Mouse (Mus musculus): ENCODE results near the gene Rnf152. TPM values are rescaled to one million over a fixed set of nuclear protein-coding genes. Genes with fewer than 3 reads are reported as not detected.

Gene Rnf152
- polyA plus RNA-seq, 1 experiment from 2014 or later = 1.3 TPM

DNA sequence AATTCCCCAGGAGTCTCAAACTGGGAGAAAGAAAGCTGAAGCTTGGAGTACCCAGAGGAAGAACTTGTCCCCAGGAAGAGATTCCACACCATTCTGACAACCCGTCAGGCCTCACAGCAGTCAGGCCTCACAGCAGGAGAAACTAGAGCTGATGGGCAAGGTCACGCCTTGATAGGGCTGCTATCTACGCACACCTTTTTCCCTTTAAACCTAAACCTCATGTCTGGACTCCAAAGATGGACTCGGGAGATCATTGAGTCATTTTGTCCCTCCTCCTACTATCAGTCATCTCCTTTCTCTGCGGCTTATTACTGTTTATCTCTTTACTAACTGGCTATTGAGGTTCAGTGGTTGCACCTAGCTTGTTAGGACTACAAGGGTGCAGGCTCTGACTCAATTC, 96.3 kb downstream of the Rnf152 start:
- no peaks in the 10 kb centered on the region for H3K27me3 ChIP-seq
- no peak for ATAC-seq (ENCODE audit: borderline replicate concordance, extremely low read depth, low FRiP score, low TSS enrichment)
- 74% methylated on average over 5 of the region's 5 CpGs for WGBS
- no peak overlapping the region for H3K4me3 ChIP-seq
- no peaks in the 10 kb centered on the region for H3K9me3 ChIP-seq
- no peak overlapping the region for H3K9ac ChIP-seq
- no peaks in the 10 kb centered on the region for H3K4me1 ChIP-seq
- no peak overlapping the region for H3K4me2 ChIP-seq
- no peaks in the 10 kb centered on the region for H3K36me3 ChIP-seq
- no peak overlapping the region for H3K27ac ChIP-seq

GRCm38 (mm10) chr1:105257199-105257598, 99.3 kb downstream of the Rnf152 start:
- no peak overlapping the region for H3K9ac ChIP-seq
- 73% methylated on average over 3 of the region's 3 CpGs for WGBS
- ATAC-seq (ENCODE audit: borderline replicate concordance, extremely low read depth, low FRiP score, low TSS enrichment) = no peak
- no peaks in the 10 kb centered on the region for H3K9me3 ChIP-seq
- no peak overlapping the region for H3K27ac ChIP-seq
- no peak overlapping the region for H3K4me2 ChIP-seq
- no peaks in the 10 kb centered on the region for H3K36me3 ChIP-seq
- H3K4me3 ChIP-seq = no peak overlapping the region
- no peaks in the 10 kb centered on the region for H3K4me1 ChIP-seq
- H3K27me3 ChIP-seq = no peaks in the 10 kb centered on the region

GRCm38 (mm10) chr1:105249190-105249589, 107.3 kb downstream of the Rnf152 start:
- no peak overlapping the region for H3K27ac ChIP-seq
- WGBS = 90% methylated on average over 3 of the region's 3 CpGs
- H3K27me3 ChIP-seq = no peaks in the 10 kb centered on the region
- no peak overlapping the region for H3K4me3 ChIP-seq
- H3K9ac ChIP-seq = no peak overlapping the region
- H3K36me3 ChIP-seq = no peaks in the 10 kb centered on the region
- no peak for ATAC-seq (ENCODE audit: borderline replicate concordance, extremely low read depth, low FRiP score, low TSS enrichment)
- H3K4me2 ChIP-seq = no peak overlapping the region
- no peaks in the 10 kb centered on the region for H3K4me1 ChIP-seq
- no peaks in the 10 kb centered on the region for H3K9me3 ChIP-seq

DNA sequence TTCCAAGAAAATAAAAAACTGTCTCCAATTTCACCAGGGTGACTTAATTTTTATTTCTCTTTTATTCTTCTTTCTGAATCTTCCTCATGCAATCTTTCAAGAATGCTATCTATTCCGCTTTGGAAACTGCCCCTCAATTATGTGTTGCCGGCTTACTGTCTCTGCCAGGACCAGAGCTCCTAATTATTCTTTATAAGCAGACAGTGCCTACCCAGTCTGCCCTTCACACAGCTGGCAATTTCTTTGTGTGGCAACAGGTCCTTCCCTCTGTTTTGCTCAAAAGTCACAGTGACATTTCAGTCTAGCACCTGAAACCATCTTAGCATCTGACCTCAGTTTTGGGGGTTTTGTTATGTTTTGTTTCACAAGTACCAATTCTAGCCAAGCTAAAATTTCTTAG, 109.9 kb downstream of the Rnf152 start:
- no peak overlapping the region for H3K27ac ChIP-seq
- 63% methylated on average over 2 of the region's 2 CpGs for WGBS

DNA sequence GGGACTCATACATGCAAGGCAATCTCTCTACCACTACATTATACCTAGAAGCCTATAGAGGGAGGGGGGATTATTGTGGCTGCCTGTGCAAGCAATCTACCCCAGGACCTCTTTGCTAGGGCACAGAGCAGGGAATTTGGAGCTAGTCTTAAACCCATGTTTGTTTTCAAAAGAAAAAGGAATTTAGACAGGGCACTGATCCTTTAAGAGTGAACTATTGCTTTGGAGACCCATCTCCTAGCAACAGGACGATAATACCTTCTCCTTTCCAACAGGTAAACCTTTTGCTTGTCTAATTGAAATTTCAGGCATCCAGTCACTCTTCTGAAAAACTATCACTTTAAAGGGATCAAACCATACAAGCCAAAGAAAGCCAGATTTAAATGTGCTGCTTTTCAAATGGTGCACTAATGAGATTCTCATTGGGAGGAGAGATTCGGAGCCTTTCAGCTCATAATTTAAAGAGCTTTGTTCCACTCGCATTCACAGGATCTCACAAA, 110.4 kb downstream of the Rnf152 start:
- WGBS = 56% methylated on average over 3 of the region's 3 CpGs
- H3K36me3 ChIP-seq = no peaks in the 10 kb centered on the region
- H3K4me3 ChIP-seq = no peak overlapping the region
- H3K9me3 ChIP-seq = no peaks in the 10 kb centered on the region
- H3K9ac ChIP-seq = no peak overlapping the region
- no peaks in the 10 kb centered on the region for H3K27me3 ChIP-seq
- no peaks in the 10 kb centered on the region for H3K4me1 ChIP-seq
- H3K4me2 ChIP-seq = no peak overlapping the region
- ATAC-seq (ENCODE audit: borderline replicate concordance, extremely low read depth, low FRiP score, low TSS enrichment) = no peak
- H3K27ac ChIP-seq = no peak overlapping the region

More for the DNA sequence above, 109.9 kb downstream of the Rnf152 start:
- Histone ChIP-seq H3K9me3 (no peaks in the 10 kb centered on the region), H3K9ac (no peak overlapping the region), H3K27me3 (no peaks in the 10 kb centered on the region), H3K4me2 (no peak overlapping the region), H3K4me3 (no peak overlapping the region), H3K4me1 (no peaks in the 10 kb centered on the region), H3K36me3 (no peaks in the 10 kb centered on the region)
- ATAC-seq (ENCODE audit: borderline replicate concordance, extremely low read depth, low FRiP score, low TSS enrichment) = no peak

DNA sequence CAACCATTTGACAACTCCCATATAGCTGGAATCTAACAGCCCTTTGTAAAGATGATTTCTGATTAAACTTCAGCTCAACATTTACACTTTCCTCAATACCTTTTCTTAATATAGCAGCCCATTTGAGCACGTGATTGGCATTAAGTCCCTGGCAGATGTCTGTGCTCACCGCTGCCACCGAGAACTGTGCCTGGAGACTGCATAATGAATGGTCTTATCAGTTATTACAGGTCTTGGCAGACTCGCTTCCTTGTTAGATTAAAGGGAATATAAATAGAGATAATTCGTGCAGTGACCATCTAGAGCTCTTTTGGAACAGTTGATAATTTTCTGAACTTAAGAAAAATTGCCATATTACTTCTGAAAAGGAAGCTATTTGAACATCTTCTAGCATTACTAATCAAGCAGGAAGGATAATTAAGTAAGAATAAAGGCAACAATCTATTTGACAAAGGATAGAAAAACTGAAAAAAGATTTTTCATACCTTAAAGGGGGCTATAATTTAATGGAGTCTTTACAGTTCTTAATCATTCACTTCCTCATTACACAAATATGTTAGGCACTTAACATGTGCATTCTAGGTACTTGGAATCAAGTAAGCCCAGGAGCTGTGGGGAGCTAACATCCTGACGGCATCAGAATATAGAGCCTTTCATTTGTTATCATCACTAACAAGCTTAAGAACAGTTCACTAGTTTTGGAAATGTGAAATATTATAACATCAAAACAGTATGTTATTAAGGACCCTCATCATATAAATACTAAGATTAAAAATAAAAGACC, 113.0 kb downstream of the Rnf152 start:
- H3K36me3 ChIP-seq = no peaks in the 10 kb centered on the region
- no peak overlapping the region for H3K4me2 ChIP-seq
- no peaks in the 10 kb centered on the region for H3K9me3 ChIP-seq
- H3K27ac ChIP-seq = no peak overlapping the region
- H3K4me1 ChIP-seq = no peaks in the 10 kb centered on the region
- no peak overlapping the region for H3K4me3 ChIP-seq
- no peak overlapping the region for H3K9ac ChIP-seq
- no peak for ATAC-seq (ENCODE audit: borderline replicate concordance, extremely low read depth, low FRiP score, low TSS enrichment)
- H3K27me3 ChIP-seq = no peaks in the 10 kb centered on the region
- WGBS = 29% methylated on average over 6 of the region's 6 CpGs

DNA sequence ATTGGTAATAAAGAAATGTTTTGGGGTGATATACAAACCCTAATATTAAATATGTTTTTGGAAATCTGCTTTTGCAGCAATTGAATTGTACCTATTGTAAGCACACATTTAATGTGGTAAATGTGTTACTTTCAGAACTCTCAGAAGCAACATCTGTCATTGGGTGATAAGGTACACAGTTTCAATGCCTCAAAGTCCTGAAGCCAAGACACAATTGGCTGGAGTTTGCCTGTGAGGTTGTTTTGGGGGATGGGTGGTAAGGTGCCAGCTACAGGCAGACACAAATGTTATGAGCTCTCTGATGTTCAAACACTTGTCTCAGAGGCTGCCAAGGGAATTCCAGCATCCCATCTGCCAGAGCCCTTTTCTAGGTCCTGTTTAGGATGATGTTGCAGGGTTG, 116.3 kb downstream of the Rnf152 start:
- ATAC-seq (ENCODE audit: borderline replicate concordance, extremely low read depth, low FRiP score, low TSS enrichment) = no peak
- H3K4me3 ChIP-seq = no peak overlapping the region

More for the DNA sequence above, 116.3 kb downstream of the Rnf152 start:
- Histone ChIP-seq H3K4me2 (no peak overlapping the region), H3K9me3 (no peaks in the 10 kb centered on the region), H3K27me3 (no peaks in the 10 kb centered on the region), H3K27ac (no peak overlapping the region), H3K9ac (no peak overlapping the region), H3K36me3 (no peaks in the 10 kb centered on the region), H3K4me1 (no peaks in the 10 kb centered on the region)
